Mouse (Mus musculus) kidney, embryonic 14.5 days (tissue): ENCODE data around the gene Pomc. TPM values are rescaled to one million over a fixed set of nuclear protein-coding genes. Genes with fewer than 3 reads are reported as not detected.
"Not testable (repeated sequence)": the region's sequence is repeated elsewhere in the genome, so short reads cannot be mapped to it uniquely, and the experiment has no call there.

Source experiments
- ATAC-seq: fragments of 200-750 bp; cut with Nextera tagmentation; 2 replicates; pipeline ENCODE4 v1.8.0; 2017; ENCODE audit warnings: moderate number of reproducible peaks, mild to moderate bottlenecking, moderate TSS enrichment, moderate library complexity; ENCODE audit not compliant: low FRiP score, low TSS enrichment
- H3K27ac ChIP-seq: fragments of 300-500 bp; sonication (generic); 2 replicates; pipeline ENCODE4 v1.5.1; 2014; ENCODE audit warnings: low read depth, mild to moderate bottlenecking, low read length, moderate library complexity, mixed read lengths
- H3K27me3 ChIP-seq: fragments of 300-500 bp; sonication (generic); 2 replicates; pipeline ENCODE4 v1.6.1; 2014; ENCODE audit warnings: mild to moderate bottlenecking, low read length; ENCODE audit not compliant: control insufficient read depth, insufficient read depth
- H3K36me3 ChIP-seq: fragments of 300-500 bp; sonication (generic); 2 replicates; pipeline ENCODE4 v1.6.1; 2014; ENCODE audit warnings: low read length, mixed read lengths; ENCODE audit not compliant: control insufficient read depth, insufficient read depth
- H3K4me1 ChIP-seq: fragments of 300-500 bp; sonication (generic); 2 replicates; pipeline ENCODE4 v1.6.1; 2014; ENCODE audit warnings: low read length, mixed read lengths; ENCODE audit not compliant: control insufficient read depth, insufficient read depth
- H3K4me2 ChIP-seq: fragments of 300-500 bp; sonication (generic); replicated peaks from 2 replicates; pipeline ENCODE4 v1.6.1; 2014; ENCODE audit warnings: low read depth, mild to moderate bottlenecking, low read length
- H3K4me3 ChIP-seq: fragments of 300-500 bp; sonication (generic); 2 replicates; pipeline ENCODE4 v1.5.1; 2014; ENCODE audit warnings: mild to moderate bottlenecking, low read length
- H3K9ac ChIP-seq: fragments of 300-500 bp; sonication (generic); 2 replicates; pipeline ENCODE4 v1.6.1; 2014; ENCODE audit warnings: low read depth, mild to moderate bottlenecking, low read length, moderate library complexity
- H3K9me3 ChIP-seq: fragments of 300-500 bp; sonication (generic); 2 replicates; pipeline ENCODE4 v1.6.1; 2016; ENCODE audit warnings: low read length; ENCODE audit not compliant: control insufficient read depth
- WGBS: fragments of 180-500 bp; shearing (Covaris S2); extraction: QIAGEN DNeasy Blood & Tissue Kit; methylation state at CpG from one replicate; pipeline ENCODE4 v1.1.7; 2014; 5-methylcytosine and 5-hydroxymethylcytosine counted together
- polyA plus RNA-seq: library from polyadenylated mRNA; unstranded; fragments of >200 nt; fragmentation: Nextera tagmentation; extraction: Ambion mirVana; gene quantifications from 2 replicates; pipeline ENCODE4 v1.2.1, GENCODE M21; 2014

Pomc gene
- polyA plus RNA-seq, 1 experiment from 2014 or later, result 3.6 TPM

- ATAC-seq, result no peak
- H3K4me2 ChIP-seq, result no peak overlapping the region
- no peak overlapping the region for H3K9ac ChIP-seq
- no peaks in the 10 kb centered on the region for H3K9me3 ChIP-seq
- 0 out of 2 replicates have a peak, but pooled peaks cover 3% of the 10 kb centered on the region for H3K4me1 ChIP-seq
- peaks cover 6% of the 10 kb centered on the region; the same call in 1 of the 2 replicates for H3K27me3 ChIP-seq
- WGBS, result 15% methylated on average over 3 of the region's 3 CpGs
- H3K4me3 ChIP-seq, result no peak overlapping the region
- no peaks in the 10 kb centered on the region for H3K36me3 ChIP-seq
- no peak overlapping the region for H3K27ac ChIP-seq
Measured at GRCm38 (mm10) chr12:3956351-3956750, 1.6 kb downstream of the Pomc start.

GRCm38 (mm10) chr12:3959791-3960543 is 5.2 kb downstream of the Pomc start:
- WGBS, result 2% methylated on average over 53 of the region's 53 CpGs
- Histone ChIP-seq H3K9ac (peak overlapping the region; percentile 79), H3K9me3 (no peaks in the 10 kb centered on the region), H3K27ac (peak overlapping the region; percentile 84), H3K4me1 (0 out of 2 replicates have a peak, but pooled peaks cover 3% of the 10 kb centered on the region), H3K36me3 (no peaks in the 10 kb centered on the region), H3K4me3 (peak overlapping the region; percentile 63), H3K4me2 (peak overlapping the region; percentile 91), H3K27me3 (peaks cover 4% of the 10 kb centered on the region; the same call in 1 of the 2 replicates)
- peak; percentile 97 for ATAC-seq

GRCm38 (mm10) chr12:3960553-3960952 is 5.8 kb downstream of the Pomc start:
- no peak for ATAC-seq
- no peaks in the 10 kb centered on the region for H3K9me3 ChIP-seq
- 0 out of 2 replicates have a peak, but pooled peaks cover 3% of the 10 kb centered on the region for H3K4me1 ChIP-seq
- H3K27ac ChIP-seq, result no peak overlapping the region
- H3K4me3 ChIP-seq, result peak overlapping the region; percentile 63
- H3K27me3 ChIP-seq, result no peaks in the 10 kb centered on the region; the same call in 1 of the 2 replicates
- 48% methylated on average over 4 of the region's 4 CpGs for WGBS
- H3K4me2 ChIP-seq, result peak overlapping the region; percentile 91
- H3K9ac ChIP-seq, result peak overlapping the region; percentile 79; the same call in 1 of the 2 replicates
- H3K36me3 ChIP-seq, result 0 out of 2 replicates have a peak, but pooled peaks cover 2% of the 10 kb centered on the region

GRCm38 (mm10) chr12:3967196-3967595 is 12.4 kb downstream of the Pomc start:
- Histone ChIP-seq H3K4me3 (no peak overlapping the region), H3K4me1 (no peaks in the 10 kb centered on the region), H3K27ac (no peak overlapping the region), H3K4me2 (no peak overlapping the region), H3K36me3 (0 out of 2 replicates have a peak, but pooled peaks cover 2% of the 10 kb centered on the region), H3K9ac (no peak overlapping the region), H3K27me3 (no peaks in the 10 kb centered on the region), H3K9me3 (no peaks in the 10 kb centered on the region)
- ATAC-seq, result no peak
- WGBS, result 87% methylated on average over 4 of the region's 4 CpGs

- ATAC-seq, result no peak
- H3K4me2 ChIP-seq, result no peak overlapping the region
- no peak overlapping the region for H3K4me3 ChIP-seq
- 0 out of 2 replicates have a peak, but pooled peaks cover 2% of the 10 kb centered on the region for H3K36me3 ChIP-seq
- H3K27me3 ChIP-seq, result no peaks in the 10 kb centered on the region
- H3K9ac ChIP-seq, result no peak overlapping the region
- no peaks in the 10 kb centered on the region for H3K9me3 ChIP-seq
- H3K27ac ChIP-seq, result no peak overlapping the region
- H3K4me1 ChIP-seq, result no peaks in the 10 kb centered on the region
- WGBS, result 74% methylated on average over 9 of the region's 9 CpGs
Measured at GRCm38 (mm10) chr12:3968380-3968779, 13.6 kb downstream of the Pomc start.

- H3K36me3 ChIP-seq, H3K4me3 ChIP-seq, H3K4me1 ChIP-seq, H3K9me3 ChIP-seq, H3K4me2 ChIP-seq, ATAC-seq, H3K27me3 ChIP-seq, H3K9ac ChIP-seq, H3K27ac ChIP-seq: not testable (repeated sequence)
- WGBS, result 94% methylated on average over 6 of the region's 6 CpGs
Measured at GRCm38 (mm10) chr12:3973169-3973568, 18.4 kb downstream of the Pomc start.

GRCm38 (mm10) chr12:3980991-3981349 is 26.2 kb downstream of the Pomc start:
- peak overlapping the region; percentile 35; the same call in 1 of the 2 replicates for H3K9ac ChIP-seq
- peaks cover 3% of the 10 kb centered on the region; the same call in 1 of the 2 replicates for H3K4me1 ChIP-seq
- H3K27me3 ChIP-seq, result no peaks in the 10 kb centered on the region
- peak overlapping the region; percentile 91; the same call in 1 of the 2 replicates for H3K4me2 ChIP-seq
- H3K27ac ChIP-seq, result peak overlapping the region; percentile 56; the same call in 1 of the 2 replicates
- no peaks in the 10 kb centered on the region for H3K9me3 ChIP-seq
- no peak for ATAC-seq
- no peaks in the 10 kb centered on the region for H3K36me3 ChIP-seq
- H3K4me3 ChIP-seq, result peak overlapping the region; percentile 49
- 63% methylated on average over 1 of the region's 1 CpGs for WGBS

GRCm38 (mm10) chr12:3981350-3982131 is 26.8 kb downstream of the Pomc start:
- H3K27me3 ChIP-seq, result no peaks in the 10 kb centered on the region
- peak; percentile 96 for ATAC-seq
- peak overlapping the region; percentile 91 for H3K4me2 ChIP-seq
- peak overlapping the region; percentile 49 for H3K4me3 ChIP-seq
- H3K4me1 ChIP-seq, result peaks cover 3% of the 10 kb centered on the region; the same call in 1 of the 2 replicates
- H3K27ac ChIP-seq, result peak overlapping the region; percentile 56; the same call in 1 of the 2 replicates
- H3K9me3 ChIP-seq, result no peaks in the 10 kb centered on the region
- H3K9ac ChIP-seq, result peak overlapping the region; percentile 57; the same call in 1 of the 2 replicates
- H3K36me3 ChIP-seq, result no peaks in the 10 kb centered on the region
- WGBS, result 0% methylated on average over 37 of the region's 41 CpGs
